Mouse (Mus musculus): ENCODE measurements around the gene Ptpn7.
"Not testable (repeated sequence)": the region's sequence is repeated elsewhere in the genome, so short reads cannot be mapped to it uniquely, and the experiment has no call there.

The Ptpn7 gene

DNA sequence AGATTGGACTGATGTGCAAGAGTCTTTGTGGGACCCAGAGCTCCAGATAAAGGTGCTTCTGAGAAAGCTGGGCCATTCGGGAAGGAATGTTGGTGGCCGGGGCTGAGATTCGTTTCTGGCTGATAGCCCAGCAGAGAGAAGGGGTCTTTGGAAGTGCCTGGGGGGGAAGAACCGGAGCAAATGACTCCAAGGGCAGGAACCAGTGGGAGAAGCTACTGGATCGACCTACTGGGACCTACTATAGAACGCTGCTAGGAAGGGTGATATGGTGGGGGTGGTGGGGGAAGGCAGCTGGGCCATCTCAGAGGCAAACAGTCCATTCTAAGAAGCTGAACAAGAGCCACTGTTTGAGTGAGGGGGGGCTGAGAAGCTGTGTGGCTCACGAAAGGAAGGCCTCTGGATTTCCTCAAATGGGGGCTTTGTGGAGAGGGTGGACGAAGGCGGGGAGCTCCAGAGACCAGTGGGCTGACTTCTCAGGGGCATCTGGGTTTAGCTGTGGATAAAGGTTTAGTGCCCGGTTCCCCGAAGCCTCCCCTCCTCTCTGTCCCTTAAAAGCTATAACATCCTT, 27.1 kb downstream of the Ptpn7 start:
- DNase-seq: no peak

DNA sequence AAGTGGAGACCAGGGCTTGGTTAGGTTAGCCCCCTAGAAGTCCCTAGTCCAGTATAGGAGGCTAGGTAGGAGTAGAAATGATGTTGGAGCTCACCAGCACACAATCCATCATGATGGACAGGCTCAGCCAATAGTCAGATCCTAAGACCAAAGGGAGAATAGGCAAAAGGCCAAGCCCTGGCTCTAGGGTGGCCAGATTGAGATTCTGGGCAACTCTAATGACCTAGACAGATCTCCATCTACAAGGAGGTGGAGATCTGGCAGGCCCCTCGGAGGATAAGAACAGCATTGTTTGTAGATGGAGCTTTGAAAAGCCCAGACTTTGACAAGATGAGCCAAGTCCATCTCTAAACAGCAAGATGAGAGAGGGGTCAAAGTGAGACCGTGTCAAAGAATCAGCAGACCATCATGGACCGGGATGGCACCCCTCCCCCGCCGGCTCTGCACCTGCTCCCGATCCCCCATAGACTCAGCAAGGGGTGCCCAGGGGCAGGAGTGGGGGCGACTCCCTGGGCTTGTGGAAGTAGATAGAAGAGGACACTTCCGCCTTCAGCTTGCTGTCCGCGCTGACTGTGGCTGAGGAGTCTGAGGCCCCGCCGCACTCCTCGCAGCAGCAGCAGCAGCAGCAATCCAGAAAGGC, 28.0 kb downstream of the Ptpn7 start:
- no peak for DNase-seq

DNA sequence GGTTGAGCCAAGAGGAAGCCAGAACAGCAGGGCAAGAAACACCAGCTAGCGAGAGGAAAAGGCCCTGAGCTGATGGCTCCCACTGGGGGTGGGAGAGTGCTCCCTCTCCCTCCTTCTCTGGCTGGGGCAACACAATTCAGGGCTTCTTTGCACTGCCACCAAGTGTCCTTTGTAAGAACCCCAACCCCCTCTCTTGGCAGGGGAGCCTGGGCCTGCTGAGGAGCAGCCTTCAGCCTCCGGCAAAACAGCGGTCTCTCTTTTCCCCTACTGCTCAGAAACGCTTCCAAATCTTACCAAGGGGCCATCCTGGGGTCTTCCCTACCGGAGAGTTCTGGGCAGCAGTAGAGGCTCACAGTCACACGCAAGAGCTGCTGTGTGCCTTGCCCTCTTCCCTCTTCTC, 30.2 kb downstream of the Ptpn7 start:
- no peak for DNase-seq

DNA sequence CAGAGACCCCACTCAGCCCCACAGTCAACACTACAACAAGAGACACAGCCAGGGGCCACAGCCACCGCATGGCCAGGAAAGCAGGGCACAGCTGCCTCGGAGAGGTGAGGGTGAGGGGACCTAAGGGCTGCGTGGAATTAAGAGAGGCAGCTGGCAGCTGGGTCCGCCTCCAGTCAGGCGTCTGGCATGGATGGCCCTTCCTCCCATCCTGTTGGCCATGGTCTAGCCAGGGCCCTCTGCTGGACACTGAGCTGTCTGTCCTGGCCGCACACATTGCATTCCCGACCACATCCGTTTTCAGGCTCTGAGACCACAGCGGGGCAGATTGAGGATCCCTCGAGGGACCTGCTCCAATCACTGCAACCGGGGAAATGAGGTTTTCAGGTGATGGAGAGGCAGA, 34.9 kb downstream of the Ptpn7 start, which contains the start of gene Gpr37l1:
Gpr37l1 (minus strand) TSS at position 247 of the 400 bp plus-strand sequence.
- DNase-seq: no peak

DNA sequence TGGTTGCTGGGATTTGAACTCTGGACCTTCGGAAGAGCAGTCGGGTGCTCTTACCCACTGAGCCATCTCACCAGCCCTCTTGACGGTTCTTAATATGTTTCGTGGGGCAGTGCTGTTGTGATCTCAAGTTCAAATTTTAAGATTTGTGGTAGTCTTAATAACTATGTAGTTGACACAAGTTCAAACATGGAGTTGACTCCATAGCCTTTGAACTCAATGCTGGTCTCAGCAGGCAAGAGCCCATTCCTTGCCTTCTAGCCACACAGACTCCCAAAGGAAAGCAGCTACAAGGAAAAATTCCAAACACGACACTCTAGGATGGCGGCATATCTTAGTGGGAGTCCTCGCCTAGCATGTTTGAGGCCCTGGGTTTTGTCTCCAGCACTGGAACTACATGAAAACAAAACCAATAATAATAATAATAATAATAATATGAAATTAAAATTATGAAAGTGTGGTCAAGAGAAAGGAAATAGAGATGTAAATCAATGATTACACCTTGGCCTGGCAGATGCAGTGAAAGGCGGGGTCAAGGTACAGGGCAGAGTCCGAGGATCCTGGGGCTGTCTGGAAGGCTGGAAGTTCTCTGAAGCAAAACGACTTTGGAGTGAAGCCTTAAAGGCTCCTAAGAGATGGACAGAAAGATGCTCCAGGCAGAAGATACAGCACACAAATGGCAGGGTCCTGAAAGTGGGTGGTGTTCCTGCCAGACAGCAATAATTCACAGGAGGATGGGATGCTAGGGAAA, 36.1 kb downstream of the Ptpn7 start:
- peak; percentile 78 to 86 for DNase-seq

DNA sequence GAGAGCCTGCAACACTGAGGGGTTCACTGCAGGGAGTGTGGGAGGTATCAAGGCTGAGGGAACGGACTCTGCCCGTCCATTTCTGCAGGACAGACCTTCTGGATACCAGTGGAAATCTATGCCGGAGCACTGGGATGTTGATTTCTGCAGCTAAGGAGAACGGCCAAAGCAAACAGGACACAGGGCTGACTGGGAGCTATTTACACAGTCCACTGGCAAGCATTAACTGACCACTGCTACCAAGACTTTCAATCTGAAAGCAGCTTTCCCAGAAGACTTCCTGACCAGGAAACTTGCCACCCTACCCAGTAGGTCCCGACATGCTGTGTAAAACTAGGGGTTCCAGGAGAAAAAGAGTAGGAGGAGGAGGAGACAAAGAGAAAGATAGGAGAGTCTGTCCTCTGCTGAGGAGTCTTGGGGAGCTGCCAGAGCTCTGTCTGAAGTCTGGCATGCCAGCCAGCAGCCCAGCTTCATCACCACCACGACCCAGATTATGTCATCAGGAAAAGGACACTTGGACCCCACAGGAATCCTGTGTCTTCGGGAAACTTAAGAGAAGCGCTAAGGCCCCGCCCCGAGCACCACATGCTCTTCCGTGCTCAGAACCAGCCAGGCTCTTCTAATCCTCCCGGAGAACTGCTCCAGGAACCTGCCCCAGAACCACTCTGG, 37.2 kb downstream of the Ptpn7 start:
- DNase-seq: peak; percentile 82

DNA sequence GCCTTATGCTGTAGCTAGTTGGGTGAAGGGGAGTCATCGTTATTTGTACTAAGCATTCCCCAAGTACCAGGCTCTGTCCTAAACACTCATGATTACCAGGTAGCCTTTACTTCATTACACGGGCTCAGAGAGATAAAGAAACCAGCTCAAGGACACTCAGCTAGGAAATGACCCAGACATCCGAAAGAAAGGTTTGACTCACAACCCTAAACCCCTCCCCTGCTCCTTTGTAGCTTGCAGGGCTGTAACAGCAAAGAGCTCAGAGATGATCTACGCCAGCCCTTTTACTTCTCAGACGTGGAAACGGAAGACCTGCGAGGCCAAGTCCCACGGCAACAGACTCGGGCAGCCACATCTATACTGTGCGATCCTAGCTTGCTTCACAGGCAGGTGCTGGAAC, 37.8 kb downstream of the Ptpn7 start:
- no peak for DNase-seq

DNA sequence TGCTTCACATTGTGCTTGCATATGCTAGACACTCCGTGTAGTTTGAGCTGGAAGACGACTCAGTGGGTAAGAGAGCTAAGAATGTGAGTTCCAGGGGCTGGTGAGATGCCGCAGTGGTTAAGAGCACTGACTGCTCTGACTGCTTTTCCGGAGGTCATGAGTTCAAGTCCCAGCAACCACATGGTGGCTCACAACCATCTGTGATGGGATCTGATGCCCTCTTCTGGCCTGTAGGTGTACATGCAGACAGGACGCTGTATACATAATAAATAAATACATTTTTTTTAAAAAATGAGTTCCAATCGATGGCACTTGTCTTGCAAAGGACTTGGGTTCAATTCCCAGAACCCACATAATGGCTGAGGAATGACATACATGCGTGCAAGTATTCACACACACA, 38.7 kb downstream of the Ptpn7 start:
- DNase-seq: no peak

DNA sequence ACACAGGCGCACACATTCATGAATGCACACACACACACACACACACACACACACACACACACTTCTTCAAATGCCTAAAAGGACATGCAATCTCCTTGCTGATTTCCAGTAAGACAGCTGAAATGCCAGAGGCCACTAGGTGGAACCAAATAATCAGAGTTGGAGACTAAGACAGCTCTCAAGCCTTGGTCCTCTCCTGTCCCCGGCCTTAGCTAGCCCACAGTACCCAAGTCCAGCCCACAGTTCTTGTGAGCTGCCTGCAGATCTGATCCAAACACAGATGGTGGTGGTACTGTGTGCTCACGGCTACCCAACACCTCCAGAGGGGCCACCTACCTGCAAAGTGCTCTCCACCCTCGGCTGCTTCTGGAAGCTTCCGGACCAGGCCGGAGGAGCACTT, 39.5 kb downstream of the Ptpn7 start:
- DNase-seq: peak; percentile 85

DNA sequence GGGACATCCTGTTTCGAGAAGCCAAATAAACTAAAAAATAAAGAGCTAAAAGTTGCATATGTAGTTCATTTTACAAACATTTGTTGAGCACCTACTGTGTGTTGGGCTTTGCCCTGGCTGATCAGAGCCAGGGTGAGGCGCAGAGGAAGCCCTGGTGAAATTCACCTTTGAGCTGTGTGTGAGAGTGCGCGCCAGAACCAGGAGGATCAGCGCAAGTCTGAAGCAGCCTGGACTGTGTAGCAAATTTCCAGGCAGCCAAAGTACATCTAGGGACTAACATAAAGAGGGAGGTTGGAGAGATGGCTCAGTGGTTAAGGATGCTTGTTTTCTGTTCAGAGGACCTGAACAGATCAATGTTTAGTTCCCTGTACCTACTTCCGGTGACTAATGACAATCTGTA, 40.8 kb downstream of the Ptpn7 start:
- DNase-seq: peak in 1 of 2 experiments; percentile 33

DNA sequence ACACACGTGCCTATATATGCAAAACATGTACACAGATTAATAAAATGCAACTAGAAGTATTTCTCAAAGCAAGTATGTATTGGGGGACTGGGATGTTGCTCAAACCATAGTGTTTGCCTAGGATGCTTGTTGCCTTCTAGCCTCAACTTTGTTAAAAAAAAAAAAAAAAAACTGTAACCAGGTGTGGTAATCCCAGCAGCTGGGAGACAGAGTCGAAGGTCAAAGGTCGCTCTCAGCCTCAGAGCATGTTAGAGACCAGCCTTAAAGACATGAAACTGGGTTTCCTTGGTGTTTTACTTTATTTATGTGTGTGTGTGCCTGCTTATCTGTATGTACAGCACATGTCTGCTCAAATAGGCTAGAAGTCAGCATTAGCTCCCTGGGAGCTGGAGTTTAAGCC, 42.7 kb downstream of the Ptpn7 start:
- peak in 1 of 2 experiments; percentile 50 for DNase-seq

DNA sequence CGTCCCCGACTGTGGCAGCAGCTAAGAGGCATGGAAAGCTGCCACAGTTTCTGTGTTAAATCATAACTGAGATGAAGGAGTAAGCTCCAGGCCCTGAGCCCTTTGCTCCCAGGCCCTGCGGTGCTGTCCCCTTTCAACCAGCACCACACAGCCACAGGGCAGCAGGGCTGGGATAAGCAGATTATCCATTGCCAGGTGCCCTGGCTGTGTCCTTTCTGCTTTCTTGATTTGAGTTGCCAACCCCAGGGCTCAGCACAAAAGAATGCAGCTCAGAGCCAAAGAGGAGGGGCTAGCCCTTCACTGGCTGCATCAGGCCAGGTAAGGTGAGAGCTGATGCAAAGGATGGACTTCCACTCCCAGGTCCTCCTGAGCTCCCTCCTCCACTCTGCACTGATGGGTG, 45.2 kb downstream of the Ptpn7 start:
- peak; percentile 86 to 93 for DNase-seq

DNA sequence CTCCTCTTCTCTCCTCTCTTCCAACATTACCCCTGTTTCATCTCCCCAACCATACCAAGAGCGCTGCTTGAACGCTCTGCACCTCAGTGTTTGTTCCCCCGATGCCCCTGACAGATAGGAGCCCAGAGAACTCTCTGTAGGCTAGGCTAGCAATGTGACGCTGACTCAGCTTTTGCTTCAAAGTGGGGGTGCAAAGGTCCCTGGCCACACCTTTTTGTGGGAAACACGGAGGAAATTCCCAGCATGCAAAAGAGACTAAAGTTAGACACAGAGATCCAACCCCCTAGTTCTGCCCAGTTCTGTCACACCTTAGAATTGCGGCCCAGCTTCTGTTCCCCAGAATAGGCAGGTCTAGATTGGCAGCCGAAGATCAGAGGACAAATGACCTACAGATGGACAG, 46.4 kb downstream of the Ptpn7 start:
- peak in 1 of 2 experiments; percentile 65 for DNase-seq

DNA sequence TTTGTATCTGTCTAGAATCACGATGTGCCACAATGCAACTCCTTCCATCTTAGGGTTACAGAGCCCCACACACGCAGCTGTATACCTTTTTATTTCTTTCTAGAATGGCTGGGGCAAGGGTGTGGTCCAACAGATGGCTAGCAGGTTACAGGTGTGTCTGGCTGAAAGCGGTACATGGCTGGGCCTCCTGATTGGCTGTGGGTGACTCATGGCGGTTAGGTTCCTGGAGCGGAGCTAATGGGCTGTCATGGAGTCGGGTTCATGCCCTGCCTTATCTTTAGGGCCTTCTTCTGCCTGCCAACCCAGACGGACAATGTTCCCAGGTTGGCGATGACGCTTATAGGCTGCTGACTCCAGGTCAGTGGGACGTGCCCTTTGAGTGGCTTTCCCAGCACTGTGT, 48.3 kb downstream of the Ptpn7 start:
- DNase-seq: no peak

DNA sequence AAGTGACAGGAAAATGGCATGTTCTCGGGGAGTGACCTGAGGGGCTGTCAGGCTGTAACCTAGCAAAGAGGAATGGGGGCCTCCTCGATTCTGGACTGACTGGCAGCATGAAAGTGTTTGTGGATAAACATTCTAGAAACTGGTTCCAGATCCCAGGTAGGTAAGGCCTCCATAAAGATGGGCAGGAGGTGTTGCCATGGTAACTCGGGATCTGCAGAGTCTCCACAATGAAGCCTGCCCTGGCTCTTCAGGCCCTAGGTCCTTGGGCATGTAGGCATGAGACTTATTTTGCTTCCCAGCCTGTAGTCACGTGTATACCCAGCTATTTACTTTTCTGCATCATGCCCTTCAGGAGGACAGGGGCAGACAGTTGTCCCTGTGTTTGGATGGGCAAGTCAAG, 48.8 kb downstream of the Ptpn7 start:
- DNase-seq: no peak

DNA sequence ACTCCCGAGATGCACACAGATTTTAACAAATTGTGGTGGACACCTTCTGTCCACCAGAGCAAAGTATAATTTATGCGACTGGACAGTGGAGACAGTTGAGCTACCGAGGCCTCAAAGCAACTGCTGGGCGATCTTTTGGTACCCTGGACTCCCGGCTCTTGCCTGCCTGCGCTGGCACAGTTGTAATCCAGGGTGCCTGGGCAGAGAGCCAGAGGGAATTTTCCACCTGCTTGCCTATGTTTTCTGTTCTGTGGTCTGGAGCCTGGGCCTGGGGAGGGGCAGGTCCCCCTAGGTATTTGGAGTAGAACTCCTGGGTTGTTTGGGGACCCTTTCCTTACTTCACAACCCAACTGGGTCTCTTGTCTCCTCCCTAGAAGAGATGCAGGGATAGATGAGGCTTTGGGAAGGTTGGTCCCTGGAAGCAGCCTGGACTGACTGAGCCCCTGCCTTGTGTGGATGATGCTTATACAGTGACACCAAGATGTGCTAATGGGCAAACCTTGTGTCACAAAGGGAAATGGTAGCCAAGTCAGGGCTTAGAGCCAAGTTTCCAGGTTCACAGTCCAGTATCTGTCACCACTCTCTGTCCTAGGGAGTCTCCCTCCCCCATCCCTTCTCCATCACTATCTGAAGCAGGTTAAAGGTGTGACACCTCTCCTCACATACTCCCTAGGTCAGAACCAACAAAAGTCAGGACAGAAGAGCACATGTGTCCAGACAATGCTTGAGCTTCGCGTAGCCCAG, 49.6 kb downstream of the Ptpn7 start:
- DNase-seq: peak; percentile 84 to 87

DNA sequence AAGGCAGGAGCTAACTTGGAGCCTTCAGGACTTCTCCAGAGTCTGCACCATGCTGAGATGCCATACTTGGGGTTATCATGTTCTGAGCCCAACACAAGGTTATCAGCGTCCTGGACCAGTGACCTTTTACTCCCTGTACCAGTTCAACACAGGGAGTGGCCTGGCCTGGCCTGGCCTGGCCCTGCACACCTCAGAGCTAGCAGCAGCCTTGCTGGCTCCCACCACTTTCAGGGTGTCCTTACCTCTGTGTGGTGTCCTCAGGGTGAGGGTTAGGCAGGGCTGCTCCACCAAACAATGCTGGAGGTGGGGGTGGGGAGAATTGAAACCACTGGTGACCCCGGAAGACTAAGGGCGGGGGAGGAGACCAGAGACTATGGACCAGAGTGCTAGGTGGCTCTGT, 50.5 kb downstream of the Ptpn7 start:
- no peak for DNase-seq

DNA sequence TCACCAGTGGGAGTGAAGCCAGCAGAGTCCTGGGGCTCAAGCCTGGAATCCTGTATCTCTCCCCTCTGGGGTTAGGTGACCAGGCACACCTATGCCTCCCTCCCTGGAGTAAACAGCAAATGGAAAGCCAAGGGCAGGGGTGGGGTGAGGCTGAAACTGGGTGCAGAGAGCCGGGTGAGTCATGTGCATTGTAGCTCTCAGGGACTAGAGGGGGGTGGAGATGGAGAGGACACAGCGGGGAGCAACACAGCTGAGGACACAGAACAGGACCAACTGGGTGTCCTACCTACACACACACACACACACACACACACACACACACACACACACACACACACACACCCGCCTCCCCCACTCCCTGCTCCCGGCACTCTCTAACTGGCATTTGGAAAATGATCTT, 50.9 kb downstream of the Ptpn7 start:
- DNase-seq: no peak

DNA sequence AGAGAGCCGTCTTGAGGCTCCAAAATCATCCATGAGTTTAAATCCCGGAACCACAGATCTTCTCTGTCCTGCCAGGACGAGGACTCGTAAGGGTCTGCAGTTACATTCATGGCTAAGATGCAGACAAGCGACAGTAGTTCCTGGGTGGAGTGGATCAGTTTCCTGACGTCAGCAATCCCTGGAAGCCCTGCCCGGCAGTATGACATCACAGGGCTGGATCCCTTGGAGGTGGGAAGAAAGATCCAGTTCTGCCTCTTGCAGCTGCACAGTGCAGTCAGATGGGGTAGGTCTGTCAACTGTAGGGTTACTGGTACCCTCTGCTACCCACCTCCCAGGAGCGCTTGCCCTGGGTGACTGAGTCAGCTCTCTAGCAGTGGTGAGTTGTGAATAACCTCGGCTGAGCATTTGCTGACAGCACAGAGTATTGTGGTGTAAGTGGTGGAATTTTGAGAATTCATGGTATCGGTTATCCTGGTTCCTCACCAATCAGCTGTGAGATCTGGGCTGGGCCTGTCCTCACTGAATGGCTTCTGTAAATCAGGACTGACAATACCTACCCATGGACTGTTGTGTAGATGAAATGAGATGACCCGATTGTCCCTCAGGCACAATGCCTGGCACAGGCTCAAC, 51.6 kb downstream of the Ptpn7 start:
- no peak for DNase-seq

DNA sequence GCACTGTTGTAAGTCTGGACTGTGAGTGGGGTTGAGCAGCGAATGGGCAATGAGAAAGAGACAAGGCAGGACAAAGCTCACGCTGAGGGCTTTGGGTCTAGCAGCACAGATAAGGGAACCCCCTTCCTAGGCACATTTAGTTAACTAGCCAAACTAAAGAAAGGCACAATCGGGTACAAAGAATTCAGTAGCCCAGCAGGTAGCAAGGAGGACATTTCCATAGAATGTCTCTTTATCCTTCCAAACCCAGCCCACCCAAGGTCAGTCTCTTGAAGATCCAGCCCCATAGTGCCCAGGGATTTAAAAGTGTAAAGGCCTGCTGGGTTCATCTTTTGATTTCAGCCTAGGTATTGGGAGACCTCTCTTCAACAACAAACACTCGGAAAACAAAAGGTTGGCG, 53.4 kb downstream of the Ptpn7 start:
- DNase-seq: no peak

DNA sequence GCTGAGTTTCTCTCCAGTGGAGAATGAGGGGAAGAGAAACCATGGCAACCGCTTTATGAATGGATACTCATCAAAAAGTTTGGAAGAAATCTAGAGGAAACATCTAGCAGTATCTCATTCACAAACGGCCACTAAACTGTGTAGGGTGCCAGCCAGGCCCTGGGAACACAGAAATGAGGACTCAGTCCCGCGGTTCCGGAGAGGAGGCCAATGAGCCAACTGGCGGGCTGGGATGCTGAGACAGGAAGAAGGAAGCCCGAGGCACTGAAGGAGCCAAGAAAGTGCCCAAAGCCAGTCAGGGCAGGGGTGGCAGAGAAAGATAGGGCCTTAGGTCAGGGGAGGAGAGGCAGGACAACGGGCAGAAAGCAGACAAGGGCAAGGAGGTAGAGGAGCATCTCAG, 53.9 kb downstream of the Ptpn7 start:
- no peak for DNase-seq

DNA sequence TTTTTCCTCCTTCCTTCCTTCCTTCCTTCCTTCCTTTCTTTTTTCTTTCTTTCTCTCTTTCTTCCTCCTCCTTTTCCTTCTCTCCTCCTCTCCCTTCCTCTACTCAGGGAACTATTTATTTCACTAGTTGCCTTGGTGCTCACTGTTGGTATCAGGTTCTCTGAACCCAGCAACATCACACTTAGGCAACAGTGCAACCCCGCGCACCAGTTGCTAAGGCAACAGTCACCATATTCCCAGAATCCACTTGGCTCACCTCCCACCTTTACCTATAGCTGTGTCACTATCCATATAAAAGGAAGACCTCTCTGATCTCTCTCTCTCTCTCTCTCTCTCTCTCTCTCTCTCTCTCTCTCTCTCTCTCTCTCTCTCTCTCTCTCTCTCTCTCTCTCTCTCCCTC, 54.5 kb downstream of the Ptpn7 start:
- DNase-seq: not testable (repeated sequence)

DNA sequence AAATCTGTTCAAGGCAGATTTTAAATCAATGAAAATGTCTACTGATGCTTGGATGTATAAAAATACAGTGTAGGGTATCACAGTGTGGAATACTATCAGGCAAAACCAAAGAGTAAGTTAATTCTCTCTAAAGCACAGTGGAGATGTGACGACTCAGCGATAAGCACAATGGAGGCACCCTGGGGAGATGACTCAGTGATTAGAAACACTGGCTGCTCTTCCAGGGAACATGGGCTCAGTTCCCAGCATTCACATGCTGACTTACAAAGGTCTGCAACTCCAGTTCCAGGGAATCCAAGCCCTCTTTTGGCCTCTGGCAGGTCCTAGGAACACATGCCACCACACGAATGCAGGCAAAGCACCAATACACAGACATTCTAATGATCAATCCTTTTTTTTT, 55.7 kb downstream of the Ptpn7 start:
- no peak for DNase-seq
